Mouse (Mus musculus) ES-Bruce4 (cell line): ENCODE data around the gene H2-Q2.
A peak's percentile ranks its signal among the peaks of the same experiment; 100 is the strongest.
"Not testable (repeated sequence)": the region's sequence is repeated elsewhere in the genome, so short reads cannot be mapped to it uniquely, and the experiment has no call there.

Experiments
- CTCF ChIP-seq: IDR thresholded peaks from one replicate; pipeline ENCODE4 v1.8.1; 2011; ENCODE audit warnings: low read depth, low read length
- EP300 ChIP-seq: IDR thresholded peaks from 2 replicates; pipeline ENCODE4 v1.6.1; 2011; ENCODE audit warnings: low read depth, low read length; ENCODE audit not compliant: insufficient read depth
- POLR2A ChIP-seq: IDR thresholded peaks from one replicate; pipeline ENCODE4 v1.8.1; 2011; ENCODE audit warnings: low read length; ENCODE audit not compliant: insufficient read depth

- TF ChIP-seq POLR2A, EP300: not testable (repeated sequence)
- TF ChIP-seq CTCF: peak; percentile 54
These were observed 47.8 kb downstream of the H2-Q2 start for GRCm38 (mm10) chr17:35389796-35390195.
